Mouse (Mus musculus) adrenal gland (tissue): ENCODE data around the gene 4930404N11Rik.

Experiments used
- intact Hi-C: fragments of 180-260 bp; cut with DNase I; formaldehyde crosslinking; loops from one replicate; pipeline ENCODE4 v1.15.1; 2025
- long read RNA-seq, 2 experiments: library from polyadenylated mRNA; unstranded; transcript quantifications; one replicate each; pipeline ENCODE4 v2.0.0; 2020; ENCODE audit warnings: borderline replicate concordance in 1 of 2; ENCODE audit not compliant: insufficient replicate concordance in 1 of 2

The 4930404N11Rik gene
- long read RNA-seq, experiment 1, partial matches to known transcripts: 1 of 1 reads
- long read RNA-seq, experiment 1, other reads (novel, unspliced or antisense): 0 of 1 reads
- long read RNA-seq, experiment 2, partial matches to known transcripts: 1 of 1 reads
- long read RNA-seq, experiment 2, other reads (novel, unspliced or antisense): 0 of 1 reads

DNA sequence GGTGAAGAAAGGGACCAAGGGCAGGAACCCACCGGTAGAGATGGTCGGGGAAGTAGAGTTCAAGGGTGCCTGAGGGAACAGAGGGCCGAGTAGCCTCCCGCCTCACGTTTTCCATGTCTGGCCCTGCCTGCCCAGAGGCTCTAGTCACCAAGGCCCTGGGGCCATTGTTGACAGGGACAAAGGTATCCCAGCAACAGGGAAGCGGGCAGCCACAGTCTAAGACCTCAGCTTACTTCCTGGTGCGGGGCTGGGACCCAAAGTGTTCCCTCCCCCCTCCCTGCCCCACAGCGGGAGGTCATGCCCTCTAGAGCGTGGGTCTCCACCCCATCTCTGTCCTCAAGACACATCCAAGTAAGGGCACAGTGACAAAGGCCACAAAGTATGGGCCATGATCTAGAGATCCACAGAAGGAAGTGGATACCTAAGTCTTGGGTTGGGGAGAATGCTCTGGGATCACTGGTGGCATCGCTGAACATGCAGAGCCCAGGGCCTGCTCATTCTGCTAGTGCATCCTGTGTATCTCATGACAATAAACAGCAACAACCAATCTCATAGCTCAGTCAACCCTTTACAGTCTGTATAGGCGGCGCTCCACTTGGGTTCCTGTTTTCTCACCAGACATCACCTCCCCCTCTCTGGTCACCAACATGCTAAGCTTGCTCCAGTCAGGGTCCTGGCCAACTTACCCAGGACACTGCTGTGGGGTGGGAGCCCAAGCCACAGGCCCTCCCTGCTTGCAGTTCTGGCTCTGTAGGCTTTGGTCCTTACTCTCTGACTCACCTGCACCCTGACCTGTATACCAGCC, at the start of gene 4930404N11Rik:
4930404N11Rik (minus strand) TSS at position 145 of the 805 bp plus-strand sequence.
- intact Hi-C loops: no loop called here

DNA sequence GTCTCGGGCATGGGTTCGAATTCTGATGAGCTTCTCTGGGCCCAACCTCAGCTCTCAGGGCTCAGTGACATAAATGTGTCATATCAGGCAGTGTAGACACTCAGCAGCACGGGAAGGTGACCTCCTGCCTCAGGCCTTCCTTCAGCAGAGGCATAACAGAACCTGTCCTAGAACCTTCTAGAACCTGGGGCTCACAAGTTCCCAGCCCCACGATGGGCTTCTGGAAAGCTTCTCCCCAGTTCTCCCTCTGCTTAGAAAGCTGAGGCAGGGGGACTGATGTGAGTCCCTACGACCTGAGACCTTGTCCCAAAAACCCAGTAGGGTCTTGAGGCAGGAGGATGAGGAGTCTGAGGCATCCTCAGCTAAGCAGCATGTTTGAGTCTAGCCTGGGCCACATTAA, 49.5 kb upstream of the 4930404N11Rik start:
- intact Hi-C loops: no loop called here

DNA sequence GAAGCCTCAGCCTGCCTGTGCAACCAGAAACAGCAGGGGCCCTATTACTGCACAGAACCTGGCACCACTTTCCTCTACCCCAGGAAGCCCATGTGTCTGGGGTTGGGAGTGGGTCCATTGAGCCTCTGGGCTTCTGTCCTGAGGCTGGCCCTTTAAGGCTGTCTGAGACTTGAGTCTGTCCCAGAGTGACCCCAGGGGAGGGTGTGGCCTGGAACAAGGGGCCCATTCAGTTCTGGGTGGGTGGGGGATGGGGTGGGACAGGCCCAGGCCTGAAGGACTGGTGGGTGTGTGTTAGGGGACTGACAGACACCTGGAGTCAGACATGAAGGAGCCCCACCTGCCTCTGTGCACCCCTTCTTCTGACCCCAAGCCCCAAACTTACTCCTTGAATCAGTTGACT, 49.1 kb upstream of the 4930404N11Rik start:
- intact Hi-C loops: no loop called here

DNA sequence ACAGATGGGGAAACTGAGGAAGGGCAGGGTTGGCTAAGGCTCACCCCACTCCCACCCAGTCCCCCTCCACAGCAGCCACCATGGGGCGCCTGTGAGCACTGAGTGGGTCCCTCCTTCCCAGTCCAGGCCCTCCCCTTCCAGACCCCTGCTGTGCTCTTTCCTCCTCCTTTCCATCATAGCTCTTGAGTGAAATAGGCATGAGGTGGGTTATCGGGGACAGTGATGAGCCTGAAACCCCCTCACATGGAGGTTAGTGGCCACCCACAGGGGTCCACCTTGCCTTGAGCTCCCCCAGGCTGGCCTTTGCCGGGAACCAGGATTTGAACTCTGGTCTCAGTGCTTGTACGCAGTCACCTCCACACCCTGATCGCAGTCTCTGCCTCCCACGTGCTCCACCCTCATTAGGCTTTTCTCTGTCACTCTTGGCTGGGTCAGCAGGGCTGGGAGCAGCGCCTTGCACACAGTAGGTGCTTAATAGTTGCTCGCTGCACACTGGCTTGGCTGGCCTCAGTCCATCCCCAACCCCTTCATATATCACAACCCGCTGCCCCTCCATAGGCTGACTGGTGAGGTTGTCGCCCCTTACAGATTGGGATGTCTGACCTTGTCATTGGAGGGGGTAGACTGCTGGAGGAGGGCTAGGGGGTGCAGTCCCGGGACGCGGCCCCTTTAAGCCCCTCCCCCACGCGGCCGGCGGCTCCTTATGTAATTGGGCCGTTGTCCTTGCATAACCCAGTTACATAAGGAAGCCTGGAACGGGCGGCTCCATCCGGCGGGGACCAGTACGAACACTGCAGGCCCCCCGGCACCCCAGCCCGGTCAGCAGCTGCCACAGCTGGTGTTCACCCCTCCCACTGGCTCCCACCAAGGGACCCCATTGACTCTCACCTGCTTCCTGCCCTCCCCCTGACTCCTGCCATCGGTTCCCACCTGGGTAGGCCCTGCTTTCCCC, 48.0 kb upstream of the 4930404N11Rik start:
- intact Hi-C loops: no loop called here

DNA sequence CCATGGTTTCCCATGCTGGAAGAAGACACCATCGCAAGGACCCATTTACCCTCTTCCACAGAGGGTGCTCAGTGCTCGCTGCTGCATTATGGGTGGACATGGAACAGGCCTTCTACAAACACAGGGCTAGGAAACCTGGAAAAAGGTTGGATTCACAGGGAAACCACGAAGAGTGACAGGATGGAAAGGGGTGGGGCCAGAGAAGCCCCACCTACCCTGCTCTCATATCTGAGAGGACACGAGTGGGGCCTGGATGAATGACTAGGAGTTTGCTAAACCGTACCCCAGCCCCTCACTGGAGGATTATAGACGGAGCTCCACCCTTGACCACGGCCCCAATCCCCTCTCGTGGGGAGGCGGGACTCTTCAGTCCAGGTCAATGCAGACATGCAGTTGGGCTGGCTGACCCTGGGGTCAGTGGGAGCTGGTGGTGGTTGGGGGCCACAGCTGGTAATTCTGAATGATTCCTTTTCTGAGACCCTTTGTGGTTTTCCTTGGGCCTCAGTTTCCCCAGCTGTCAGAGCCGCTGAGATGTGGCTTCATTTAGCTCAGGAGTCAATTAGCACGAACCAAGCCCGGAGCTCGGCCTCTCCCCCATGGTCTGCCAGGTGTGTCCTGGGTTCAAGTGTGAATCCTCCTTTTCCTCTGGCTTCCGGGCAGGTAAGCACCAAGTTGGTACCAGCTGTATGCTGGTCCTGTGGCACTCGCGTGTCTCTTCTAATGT, 47.1 kb upstream of the 4930404N11Rik start:
- intact Hi-C loops: no loop called here

DNA sequence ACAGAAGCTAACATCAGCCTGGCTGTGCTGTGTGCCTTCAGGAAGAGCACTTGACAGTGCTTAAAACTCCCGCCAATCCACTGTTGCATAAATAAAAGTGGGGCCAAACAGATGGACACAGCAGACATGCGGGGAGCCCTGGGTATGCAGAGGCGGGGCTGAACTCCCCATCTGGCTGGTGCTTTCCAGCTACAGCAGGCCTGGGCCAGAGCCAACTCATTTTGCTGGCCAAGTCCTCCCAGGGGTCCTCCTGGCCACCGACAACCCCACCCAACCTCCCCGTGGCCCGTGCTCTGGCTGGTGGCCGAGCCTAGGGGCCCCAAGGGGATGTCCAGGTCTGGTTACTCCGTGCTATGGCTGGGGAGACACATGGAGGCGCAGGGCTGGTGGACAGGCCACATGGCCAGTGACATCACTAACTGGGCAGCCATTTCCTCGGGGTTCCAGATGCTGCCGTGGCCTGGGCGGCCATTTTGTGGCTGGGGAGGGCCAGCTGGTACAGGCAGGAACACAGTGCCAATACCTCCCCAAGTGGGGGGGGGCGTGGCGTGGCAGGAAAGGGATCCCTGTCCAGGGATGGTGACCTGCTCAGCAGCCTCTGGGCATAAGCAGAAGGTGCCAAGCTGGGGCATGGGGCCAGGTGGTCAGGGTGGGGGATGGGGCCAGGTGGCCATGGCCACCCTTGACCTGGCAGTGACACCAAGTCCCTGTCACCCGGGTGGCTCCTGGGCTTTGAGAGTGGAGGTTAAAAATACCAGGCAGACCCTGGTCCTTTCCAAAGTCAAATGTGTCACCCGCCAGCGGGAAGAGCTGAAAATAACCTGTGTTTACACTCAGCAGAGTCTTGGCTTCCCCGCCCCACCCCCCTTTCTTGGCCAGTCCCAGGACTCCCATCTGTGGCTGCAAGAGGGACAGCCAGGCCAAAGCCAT, 46.1 kb upstream of the 4930404N11Rik start:
- intact Hi-C loops: no loop called here

DNA sequence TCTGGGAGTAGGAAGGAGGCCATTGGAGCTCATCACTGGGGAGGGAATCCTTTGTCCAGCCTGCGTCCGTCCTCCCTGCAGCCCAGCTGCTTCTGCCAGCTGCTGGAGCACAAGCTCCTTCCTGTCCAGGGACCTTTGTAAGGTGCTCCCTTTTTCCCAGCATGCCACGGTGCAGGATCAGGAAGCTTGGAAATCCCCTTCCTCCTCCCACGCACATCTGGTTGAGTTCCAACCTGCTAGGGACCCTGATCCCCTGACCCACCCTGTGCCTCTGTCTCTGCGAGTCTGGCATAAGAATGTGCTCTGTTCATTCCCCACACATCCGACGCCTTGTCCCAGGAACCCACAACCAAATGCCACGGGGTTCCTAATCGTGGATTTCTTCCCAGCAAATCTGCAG, 45.4 kb upstream of the 4930404N11Rik start:
- intact Hi-C loops: no loop called here

DNA sequence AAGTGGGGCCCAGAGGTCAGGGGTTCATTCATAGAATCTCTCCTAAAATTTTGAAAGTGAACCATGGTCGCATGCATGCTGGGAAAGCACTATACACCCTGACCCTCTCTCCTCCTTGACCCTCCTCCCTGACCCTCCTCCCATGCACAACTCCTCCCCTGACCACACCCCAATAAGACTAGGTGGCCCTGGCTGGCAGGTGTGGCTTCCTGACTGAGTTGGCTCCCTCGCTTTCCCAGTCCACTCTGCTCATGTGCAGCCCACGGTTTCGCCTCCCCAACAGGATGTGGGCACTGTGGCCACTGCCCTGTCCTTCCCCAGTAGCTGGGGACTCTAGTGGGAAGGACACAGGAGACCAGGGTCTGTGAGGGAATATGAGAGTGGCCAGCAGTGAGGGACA, 44.7 kb upstream of the 4930404N11Rik start:
- intact Hi-C loops: no loop called here

DNA sequence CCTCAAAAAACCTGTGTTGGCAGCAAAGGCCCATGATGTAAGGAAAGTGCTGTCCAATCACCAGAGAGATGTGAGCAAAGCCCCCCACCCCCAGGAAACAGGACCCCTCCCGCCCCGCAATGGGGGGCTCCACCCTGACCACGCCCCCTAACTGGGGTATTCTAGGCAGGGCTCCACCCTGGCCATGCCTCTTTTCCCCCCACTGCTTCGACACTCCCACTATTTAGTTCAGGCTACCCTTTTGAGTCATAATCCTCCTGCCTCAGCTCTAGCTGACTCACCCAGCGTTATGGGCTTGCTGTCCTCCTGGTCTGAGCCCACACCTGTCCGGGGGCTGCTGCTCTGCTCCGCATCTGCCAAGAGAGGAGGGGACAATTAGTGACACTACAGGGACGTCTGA, 43.7 kb upstream of the 4930404N11Rik start:
- intact Hi-C loops: no loop called here

DNA sequence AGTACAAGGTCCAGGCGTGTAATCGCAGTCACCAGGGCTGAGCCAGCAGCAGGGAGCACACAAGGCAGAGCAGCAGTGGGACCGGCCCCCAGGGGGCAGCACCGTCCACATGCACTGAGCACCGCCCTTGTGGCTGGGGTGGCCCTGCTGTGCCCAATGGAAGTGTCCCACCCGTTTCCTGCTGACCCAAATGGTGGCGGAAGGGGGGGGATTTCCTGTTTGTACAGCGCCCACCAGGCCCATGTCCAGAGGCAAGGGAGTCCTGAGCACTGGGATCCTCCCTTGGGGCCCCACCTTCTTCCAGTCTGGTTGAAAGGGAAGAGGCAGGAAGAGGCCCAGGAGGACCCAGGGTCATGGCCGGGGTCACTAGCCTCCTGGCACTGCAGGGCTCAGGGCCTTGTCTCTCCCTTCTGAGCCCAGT, 43.3 kb upstream of the 4930404N11Rik start:
- intact Hi-C loops: no loop called here

DNA sequence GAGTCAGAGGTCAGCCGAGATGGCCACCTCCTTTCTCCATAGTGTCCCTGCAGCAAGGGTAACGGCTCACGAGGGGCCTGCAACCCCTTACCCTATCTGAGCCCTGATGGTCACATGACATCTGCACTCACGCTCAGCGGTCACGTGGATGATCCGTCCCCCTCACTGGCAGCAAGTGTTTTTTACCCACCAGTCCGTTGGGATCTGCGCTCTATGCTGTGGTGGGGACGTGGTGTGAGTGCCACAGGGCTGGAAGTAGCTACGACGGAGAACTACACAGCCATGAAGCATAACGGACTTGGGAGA, 42.8 kb upstream of the 4930404N11Rik start:
- intact Hi-C loops: no loop called here

DNA sequence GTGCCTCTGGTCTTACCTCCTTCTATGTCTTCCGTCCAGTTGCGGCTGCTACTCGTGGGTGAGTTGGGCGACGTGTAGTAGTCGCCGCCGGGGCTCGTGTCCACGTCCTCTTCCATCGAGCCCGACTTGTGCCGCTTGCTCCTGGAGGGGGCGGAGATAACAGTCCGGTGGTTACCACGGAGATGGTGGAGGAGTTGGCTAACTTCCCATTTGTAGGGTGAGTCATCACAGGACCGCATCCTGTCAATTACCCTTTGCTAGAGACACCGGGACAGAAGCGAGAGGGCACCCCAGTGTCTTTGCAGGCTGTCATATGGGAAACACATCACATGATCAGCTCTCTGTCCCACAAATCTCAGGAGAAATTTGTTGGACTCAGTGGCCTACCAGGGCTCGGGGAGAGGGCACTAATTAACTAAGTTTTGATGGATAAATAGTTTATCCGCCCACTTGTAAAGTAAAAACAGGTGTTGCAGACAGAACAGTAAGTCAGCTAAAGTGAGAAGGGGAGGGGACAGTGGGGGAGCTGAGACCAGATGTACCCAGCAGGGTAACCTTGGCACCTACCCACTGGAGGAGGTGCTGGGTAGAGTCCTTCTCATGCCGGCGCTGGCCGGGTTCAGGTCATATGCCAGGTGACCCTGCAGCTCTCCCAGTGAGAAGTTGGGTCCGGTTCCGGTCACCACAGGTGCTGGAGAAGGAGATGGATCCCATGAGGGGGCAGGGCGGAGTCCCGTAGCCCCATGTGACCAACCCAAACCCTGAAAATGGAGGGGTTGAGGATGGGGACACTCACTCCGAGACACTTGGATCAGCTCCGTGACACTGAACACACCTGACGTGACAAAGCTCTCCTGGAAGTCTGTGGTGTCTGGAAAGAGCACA, 42.2 kb upstream of the 4930404N11Rik start:
- intact Hi-C loops: no loop called here

DNA sequence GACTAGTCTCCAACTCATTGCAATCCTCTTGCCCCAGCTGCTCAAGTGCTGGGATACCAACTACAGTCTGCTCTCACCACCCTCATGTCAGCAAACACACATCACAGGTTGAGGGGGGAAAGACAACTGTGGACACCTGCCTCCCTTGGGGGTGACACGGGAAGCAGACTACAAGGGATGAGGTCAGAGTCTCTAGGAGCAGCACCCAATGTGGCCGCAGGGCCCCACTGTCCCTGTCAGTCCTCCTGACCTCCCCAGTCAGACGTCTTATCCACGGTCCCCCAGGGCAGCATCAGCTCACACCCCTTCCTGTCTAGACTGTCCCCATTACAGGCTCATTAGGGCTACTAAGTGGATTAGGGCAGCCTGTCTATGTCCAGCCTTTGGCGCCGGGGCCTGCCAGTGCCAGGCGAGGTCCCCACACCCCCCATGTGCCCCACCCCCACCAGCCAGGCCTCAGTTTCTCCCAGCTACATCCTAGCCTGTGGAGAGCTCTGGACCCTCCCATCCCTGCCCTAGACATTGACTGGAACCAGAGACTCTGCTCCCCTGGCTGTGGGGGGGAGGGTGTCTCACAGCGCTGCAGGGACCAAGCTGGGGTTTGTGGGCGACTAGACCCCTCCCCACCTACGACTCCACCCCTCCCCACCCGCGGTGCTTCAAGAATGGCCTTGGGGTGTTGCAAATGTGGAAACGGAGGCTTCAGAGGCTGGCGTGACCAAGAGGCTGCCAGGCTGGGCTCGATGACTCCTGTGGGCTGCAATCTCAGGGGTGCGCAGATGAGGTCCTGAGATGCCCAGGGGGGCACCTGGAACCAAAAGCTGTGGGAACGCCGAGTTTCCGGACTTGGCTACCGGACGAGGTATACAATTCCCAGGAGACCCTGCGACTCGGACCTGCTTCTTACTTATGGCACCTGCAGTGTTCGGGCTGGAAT, 41.2 kb upstream of the 4930404N11Rik start:
- intact Hi-C loops: loop anchor here (1.0 kb wide), 1 partner anchor 11 kb away; no protein-coding TSS in a partner anchor

DNA sequence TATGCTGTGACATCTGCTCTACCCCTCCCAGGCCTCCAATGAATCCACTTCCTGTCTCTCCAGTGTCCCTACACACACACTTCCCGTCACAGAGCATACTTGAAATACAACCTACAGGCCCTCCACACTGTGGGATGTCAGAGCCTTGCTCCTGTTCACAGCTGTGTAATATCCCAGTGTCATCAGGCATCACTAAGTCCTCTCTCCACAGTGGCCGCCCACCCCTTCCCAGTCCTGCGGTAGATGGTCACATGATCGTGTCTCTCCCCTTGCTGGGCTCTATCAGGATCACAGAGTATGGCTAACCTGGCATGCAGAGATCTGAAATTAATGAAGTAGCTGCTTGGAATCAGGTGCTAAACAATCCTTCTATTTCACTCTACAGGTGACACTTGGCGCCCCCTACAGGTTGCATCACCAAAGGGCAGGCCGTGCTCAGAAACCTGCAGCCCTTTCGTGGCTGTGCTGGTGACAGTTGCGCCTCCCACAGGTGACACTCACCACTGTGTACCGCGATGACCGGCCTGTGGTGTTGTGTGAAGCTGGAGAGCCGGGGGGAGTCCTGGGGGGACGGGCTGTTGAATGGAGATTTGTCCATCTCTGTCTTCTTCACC, 40.1 kb upstream of the 4930404N11Rik start:
- intact Hi-C loops: loop anchor here (1.0 kb wide), 1 partner anchor 10 kb away; no protein-coding TSS in a partner anchor

DNA sequence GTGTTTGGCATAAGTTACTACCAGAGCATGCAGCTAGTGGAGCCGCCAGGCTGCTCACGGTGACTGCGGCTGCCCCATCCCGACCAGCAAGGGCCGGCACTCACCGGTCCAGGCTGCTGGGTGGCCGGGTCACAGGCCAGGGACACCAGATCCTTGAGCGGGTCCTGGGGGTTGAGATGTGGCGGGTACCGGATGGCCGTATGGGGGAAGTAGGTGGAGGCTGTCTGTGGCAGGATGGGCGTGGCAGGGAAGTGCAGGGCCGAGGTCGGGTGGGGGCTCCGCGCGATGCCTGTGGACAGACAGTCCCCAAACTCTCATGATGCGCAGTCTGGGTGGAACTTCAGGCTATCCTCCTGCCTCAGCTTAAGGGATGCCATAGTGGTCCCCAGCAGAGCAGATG, 39.1 kb upstream of the 4930404N11Rik start:
- intact Hi-C loops: no loop called here

DNA sequence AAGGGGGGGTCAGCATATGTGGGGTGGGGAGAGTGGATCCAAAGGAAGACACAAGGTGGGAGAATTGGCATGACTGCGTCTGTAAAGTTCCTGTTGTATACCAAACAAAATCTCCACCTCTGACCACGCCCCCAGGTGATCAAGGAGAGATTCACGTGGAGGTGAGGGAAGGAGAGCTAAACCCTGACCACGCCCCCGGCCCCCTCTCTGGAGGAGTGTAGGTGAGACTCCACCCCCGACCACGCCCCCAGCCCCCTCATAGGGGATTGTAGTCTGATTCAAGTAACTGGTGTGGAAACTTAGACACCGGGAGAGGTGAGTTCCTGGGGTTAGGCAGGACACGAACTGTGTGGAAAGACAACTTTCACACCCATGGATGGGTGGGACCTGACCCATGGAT, 38.5 kb upstream of the 4930404N11Rik start:
- intact Hi-C loops: no loop called here

DNA sequence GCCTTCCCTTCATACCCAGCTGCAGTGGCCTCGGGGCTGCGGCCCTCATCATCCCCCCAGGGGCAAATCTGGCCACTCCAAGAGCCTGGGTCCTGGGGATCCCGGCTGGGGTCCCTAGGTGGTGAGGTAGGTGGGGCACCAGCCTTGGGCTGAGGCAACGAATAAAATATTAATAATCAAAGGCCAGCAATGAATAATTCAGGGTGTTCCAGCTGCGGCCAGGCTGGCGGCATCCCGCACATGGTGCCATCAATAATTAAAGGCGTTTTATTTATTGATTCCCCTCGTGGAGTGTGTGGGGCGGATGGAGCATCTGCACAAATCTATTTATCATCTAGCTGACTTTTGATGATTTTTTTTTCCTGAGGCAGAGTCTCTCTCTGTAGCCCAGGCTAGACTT, 37.9 kb upstream of the 4930404N11Rik start:
- intact Hi-C loops: no loop called here
